Mouse (Mus musculus): ENCODE results near the gene Gsta2. TPM values are rescaled to one million over a fixed set of nuclear protein-coding genes. Genes with fewer than 3 reads are reported as not detected.
"Not testable (repeated sequence)": the region's sequence is repeated elsewhere in the genome, so short reads cannot be mapped to it uniquely, and the experiment has no call there.

Gsta2 gene
- polyA plus RNA-seq, 1 experiment from 2014 or later, result not detected

DNA sequence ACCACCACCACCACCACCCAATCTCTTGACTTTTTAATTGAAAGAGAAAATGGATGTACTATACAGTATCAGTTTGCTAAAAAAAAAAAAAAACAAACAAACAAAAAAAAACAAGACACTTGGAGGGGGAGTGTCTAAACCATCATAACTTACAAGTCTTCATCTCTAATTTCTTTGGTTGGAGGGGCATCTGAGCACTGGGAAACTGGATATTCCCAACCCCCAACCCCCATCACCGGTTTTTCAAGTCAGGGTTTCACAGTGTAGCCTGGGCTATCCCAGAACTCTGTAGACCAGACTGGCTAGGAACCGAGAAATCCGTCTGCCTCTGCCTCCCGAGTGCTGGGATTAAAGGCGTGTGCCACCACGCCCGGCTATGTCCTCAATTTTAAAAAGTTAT is 14.2 kb upstream of the Gsta2 start:
- WGBS, result 91% methylated on average over 7 of the region's 7 CpGs
- ATAC-seq, result no peak
- Histone ChIP-seq H3K27ac (ENCODE audit: low read length) (no peak overlapping the region), H3K4me1 (ENCODE audit: control insufficient read depth, insufficient read depth, low read length) (no peaks in the 10 kb centered on the region), H3K4me2 (ENCODE audit: low read length) (no peak overlapping the region), H3K27me3 (ENCODE audit: control insufficient read depth, insufficient read depth, low read depth, low read length) (no peaks in the 10 kb centered on the region), H3K36me3 (ENCODE audit: control insufficient read depth, insufficient read depth, low read length) (no peaks in the 10 kb centered on the region), H3K4me3 (ENCODE audit: low read depth, low read length) (no peak overlapping the region), H3K9ac (ENCODE audit: low read depth, low read length) (no peak overlapping the region), H3K9me3 (replicated peaks; ENCODE audit: control insufficient read depth, low read length, poor library complexity, severe bottlenecking) (no peaks in the 10 kb centered on the region)

DNA sequence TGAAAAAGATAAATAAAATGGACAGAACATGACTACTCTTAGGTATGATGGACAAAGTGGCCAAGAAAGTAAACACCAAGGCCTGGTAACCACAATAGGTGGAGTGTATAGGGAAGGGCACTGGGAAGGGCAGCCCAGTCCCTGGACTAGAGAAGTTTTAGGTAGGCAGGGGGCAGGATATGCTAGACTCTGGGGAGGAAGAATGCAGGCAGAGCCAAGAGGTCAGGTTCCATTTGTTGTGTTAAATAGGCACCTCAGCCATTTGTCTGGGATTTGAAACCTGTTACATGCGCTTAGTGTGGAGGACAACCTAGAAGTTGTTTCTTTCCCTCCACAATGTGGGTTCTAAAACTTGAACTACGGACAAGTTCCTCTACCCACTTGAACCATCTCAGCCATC is 13.8 kb upstream of the Gsta2 start:
- Histone ChIP-seq H3K4me3 (ENCODE audit: low read depth, low read length) (no peak overlapping the region), H3K4me1 (ENCODE audit: control insufficient read depth, insufficient read depth, low read length) (no peaks in the 10 kb centered on the region), H3K9ac (ENCODE audit: low read depth, low read length) (no peak overlapping the region), H3K27me3 (ENCODE audit: control insufficient read depth, insufficient read depth, low read depth, low read length) (no peaks in the 10 kb centered on the region), H3K4me2 (ENCODE audit: low read length) (no peak overlapping the region), H3K36me3 (ENCODE audit: control insufficient read depth, insufficient read depth, low read length) (no peaks in the 10 kb centered on the region), H3K9me3 (replicated peaks; ENCODE audit: control insufficient read depth, low read length, poor library complexity, severe bottlenecking) (no peaks in the 10 kb centered on the region), H3K27ac (ENCODE audit: low read length) (no peak overlapping the region)
- no peak for ATAC-seq
- WGBS, result 94% methylated on average over 2 of the region's 2 CpGs

DNA sequence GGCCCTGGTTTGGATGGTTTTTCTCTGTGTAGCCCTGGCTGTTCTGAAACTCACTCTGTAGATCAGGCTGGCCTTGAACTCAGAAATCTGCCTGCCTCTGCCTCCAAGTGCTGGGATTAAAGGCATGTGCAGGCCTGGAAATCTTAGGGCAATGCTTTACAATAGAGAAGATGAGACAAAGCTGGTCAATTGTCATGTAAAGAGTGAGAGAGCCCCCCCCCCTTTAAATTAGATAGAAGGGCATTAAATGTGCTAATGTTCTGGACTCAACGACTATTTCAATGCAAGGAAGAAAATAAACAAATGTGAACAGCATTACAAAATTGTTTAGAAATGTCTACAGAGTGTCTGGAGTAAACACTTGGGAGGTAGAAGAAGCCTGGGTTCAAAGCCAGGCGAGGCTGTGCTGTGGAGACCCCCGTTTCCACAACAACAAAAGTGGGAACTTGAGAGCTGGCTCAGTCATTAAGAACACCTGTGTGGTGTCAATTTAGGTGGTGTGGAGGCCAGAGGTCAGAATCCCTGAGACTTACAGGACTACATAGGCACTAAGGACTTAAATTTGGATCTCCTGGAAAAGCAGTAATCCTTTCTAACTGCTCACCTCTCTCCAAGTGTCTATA is 13.2 kb upstream of the Gsta2 start:
- H3K36me3 ChIP-seq (ENCODE audit: control insufficient read depth, insufficient read depth, low read length), result no peaks in the 10 kb centered on the region
- H3K9me3 ChIP-seq (replicated peaks; ENCODE audit: control insufficient read depth, low read length, poor library complexity, severe bottlenecking), result no peaks in the 10 kb centered on the region
- no peak for ATAC-seq
- 86% methylated on average over 3 of the region's 3 CpGs for WGBS
- no peak overlapping the region for H3K4me2 ChIP-seq (ENCODE audit: low read length)
- no peak overlapping the region for H3K27ac ChIP-seq (ENCODE audit: low read length)
- H3K4me1 ChIP-seq (ENCODE audit: control insufficient read depth, insufficient read depth, low read length), result no peaks in the 10 kb centered on the region
- no peak overlapping the region for H3K4me3 ChIP-seq (ENCODE audit: low read depth, low read length)
- no peaks in the 10 kb centered on the region for H3K27me3 ChIP-seq (ENCODE audit: control insufficient read depth, insufficient read depth, low read depth, low read length)
- H3K9ac ChIP-seq (ENCODE audit: low read depth, low read length), result no peak overlapping the region

DNA sequence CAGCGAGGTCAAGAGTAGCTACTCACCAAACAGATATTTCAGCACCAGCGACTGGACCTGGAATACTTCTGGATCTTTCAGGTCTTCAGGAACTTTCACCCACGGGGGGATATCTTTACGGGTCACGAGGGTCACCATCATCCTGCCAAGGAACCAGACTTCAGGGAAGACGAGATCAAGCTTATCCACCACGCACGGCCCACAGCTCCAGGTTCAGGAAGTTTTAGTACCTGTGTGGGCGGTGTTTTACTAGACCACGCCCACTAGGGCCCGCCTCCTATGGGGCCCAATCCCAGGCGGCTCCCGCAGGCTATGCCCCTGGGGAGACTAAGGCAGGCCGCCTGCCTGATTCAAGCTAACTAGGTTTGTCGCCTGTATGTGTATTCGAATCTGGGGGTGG is 12.4 kb upstream of the Gsta2 start, which contains the start of gene Dppa5a:
Gene Dppa5a, minus strand, starts transcription at position 219 of the 400 bp plus-strand sequence.
- not testable (repeated sequence) for H3K4me1 ChIP-seq (ENCODE audit: control insufficient read depth, insufficient read depth, low read length); ATAC-seq; H3K9me3 ChIP-seq (replicated peaks; ENCODE audit: control insufficient read depth, low read length, poor library complexity, severe bottlenecking); H3K4me2 ChIP-seq (ENCODE audit: low read length); H3K4me3 ChIP-seq (ENCODE audit: low read depth, low read length); H3K27me3 ChIP-seq (ENCODE audit: control insufficient read depth, insufficient read depth, low read depth, low read length); H3K36me3 ChIP-seq (ENCODE audit: control insufficient read depth, insufficient read depth, low read length); H3K9ac ChIP-seq (ENCODE audit: low read depth, low read length); H3K27ac ChIP-seq (ENCODE audit: low read length)
- 90% methylated on average over 16 of the region's 16 CpGs for WGBS

- no peak for ATAC-seq
- Histone ChIP-seq H3K4me2 (ENCODE audit: low read length) (no peak overlapping the region), H3K36me3 (ENCODE audit: control insufficient read depth, insufficient read depth, low read length) (no peaks in the 10 kb centered on the region), H3K9ac (ENCODE audit: low read depth, low read length) (no peak overlapping the region), H3K27ac (ENCODE audit: low read length) (no peak overlapping the region), H3K9me3 (replicated peaks; ENCODE audit: control insufficient read depth, low read length, poor library complexity, severe bottlenecking) (no peaks in the 10 kb centered on the region), H3K4me3 (ENCODE audit: low read depth, low read length) (no peak overlapping the region), H3K4me1 (ENCODE audit: control insufficient read depth, insufficient read depth, low read length) (no peaks in the 10 kb centered on the region), H3K27me3 (ENCODE audit: control insufficient read depth, insufficient read depth, low read depth, low read length) (no peaks in the 10 kb centered on the region)
- WGBS, result 63% methylated on average over 13 of the region's 13 CpGs
Observed at GRCm38 (mm10) chr9:78365850-78366544, 10.4 kb upstream of the Gsta2 start.

DNA sequence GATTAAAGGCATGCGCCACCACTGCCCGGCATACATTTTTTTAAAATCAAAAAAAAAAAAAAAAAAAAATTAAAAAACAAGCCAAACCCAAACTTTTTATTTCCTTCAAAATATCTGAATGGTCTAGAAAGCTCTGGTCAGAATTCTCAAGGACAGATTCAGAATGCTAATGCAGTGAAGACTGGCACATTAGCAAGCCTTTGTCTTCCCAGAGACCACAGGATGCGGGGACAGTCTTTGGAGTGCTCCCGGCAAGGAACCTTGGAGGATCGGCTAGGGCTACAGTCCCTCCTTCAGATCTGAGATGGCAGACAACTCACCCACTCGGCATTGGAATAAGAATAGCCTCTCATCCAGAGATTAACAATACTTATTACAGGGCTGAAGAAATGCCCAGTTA is 9.1 kb upstream of the Gsta2 start:
- no peaks in the 10 kb centered on the region for H3K4me1 ChIP-seq (ENCODE audit: control insufficient read depth, insufficient read depth, low read length)
- 92% methylated on average over 6 of the region's 6 CpGs for WGBS
- no peaks in the 10 kb centered on the region for H3K36me3 ChIP-seq (ENCODE audit: control insufficient read depth, insufficient read depth, low read length)
- no peak overlapping the region for H3K9ac ChIP-seq (ENCODE audit: low read depth, low read length)
- H3K27me3 ChIP-seq (ENCODE audit: control insufficient read depth, insufficient read depth, low read depth, low read length), result no peaks in the 10 kb centered on the region
- ATAC-seq, result no peak
- no peak overlapping the region for H3K4me3 ChIP-seq (ENCODE audit: low read depth, low read length)
- H3K27ac ChIP-seq (ENCODE audit: low read length), result no peak overlapping the region
- H3K9me3 ChIP-seq (replicated peaks; ENCODE audit: control insufficient read depth, low read length, poor library complexity, severe bottlenecking), result no peaks in the 10 kb centered on the region
- H3K4me2 ChIP-seq (ENCODE audit: low read length), result no peak overlapping the region

DNA sequence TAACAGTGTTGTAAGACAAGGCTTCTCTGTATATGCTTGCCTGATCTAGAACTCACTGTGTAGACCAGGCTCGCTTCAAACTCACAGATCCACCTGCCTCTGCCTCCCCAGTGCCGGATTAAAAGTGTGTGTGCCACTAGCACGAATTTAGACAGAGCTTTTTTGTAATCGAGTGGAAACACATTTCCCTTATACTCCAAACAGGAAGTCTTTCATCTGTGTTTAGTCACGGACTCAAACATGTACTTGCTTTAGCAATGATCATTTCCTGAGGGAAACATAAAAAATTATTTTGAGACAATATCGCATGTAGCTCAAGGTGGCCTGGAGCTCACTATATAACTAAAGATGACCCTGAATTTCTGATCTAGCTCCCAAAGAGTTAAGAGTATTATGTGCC is 7.8 kb upstream of the Gsta2 start:
- no peaks in the 10 kb centered on the region for H3K27me3 ChIP-seq (ENCODE audit: control insufficient read depth, insufficient read depth, low read depth, low read length)
- no peaks in the 10 kb centered on the region for H3K4me1 ChIP-seq (ENCODE audit: control insufficient read depth, insufficient read depth, low read length)
- H3K9ac ChIP-seq (ENCODE audit: low read depth, low read length), result no peak overlapping the region
- ATAC-seq, result no peak
- H3K4me2 ChIP-seq (ENCODE audit: low read length), result no peak overlapping the region
- H3K36me3 ChIP-seq (ENCODE audit: control insufficient read depth, insufficient read depth, low read length), result no peaks in the 10 kb centered on the region
- H3K9me3 ChIP-seq (replicated peaks; ENCODE audit: control insufficient read depth, low read length, poor library complexity, severe bottlenecking), result no peaks in the 10 kb centered on the region
- no peak overlapping the region for H3K4me3 ChIP-seq (ENCODE audit: low read depth, low read length)
- 78% methylated on average over 6 of the region's 6 CpGs for WGBS
- no peak overlapping the region for H3K27ac ChIP-seq (ENCODE audit: low read length)

DNA sequence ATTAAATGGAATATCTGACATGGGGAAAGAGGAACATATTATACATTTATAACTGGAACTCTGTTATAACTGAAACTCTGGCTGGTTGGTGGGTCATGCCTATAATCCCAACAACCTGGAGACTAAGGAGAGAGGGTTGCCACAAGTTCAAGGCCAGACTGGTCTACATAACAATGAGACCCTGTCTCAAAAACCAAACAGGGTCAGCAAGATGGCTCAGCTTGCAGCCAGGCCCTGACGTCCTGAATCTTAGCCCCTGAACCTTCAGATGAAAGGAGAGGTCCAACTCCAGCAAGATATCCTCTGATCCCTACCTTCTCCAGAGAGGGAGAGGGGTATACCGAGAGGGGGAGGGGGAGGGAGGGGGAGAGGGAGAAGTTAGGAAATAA is 4.9 kb upstream of the Gsta2 start:
- no peak for ATAC-seq
- no peak overlapping the region for H3K4me2 ChIP-seq (ENCODE audit: low read length)
- H3K36me3 ChIP-seq (ENCODE audit: control insufficient read depth, insufficient read depth, low read length), result no peaks in the 10 kb centered on the region
- no peaks in the 10 kb centered on the region for H3K27me3 ChIP-seq (ENCODE audit: control insufficient read depth, insufficient read depth, low read depth, low read length)
- no peak overlapping the region for H3K9ac ChIP-seq (ENCODE audit: low read depth, low read length)
- no peaks in the 10 kb centered on the region for H3K4me1 ChIP-seq (ENCODE audit: control insufficient read depth, insufficient read depth, low read length)
- H3K27ac ChIP-seq (ENCODE audit: low read length), result no peak overlapping the region
- WGBS, result 37% methylated on average over 2 of the region's 2 CpGs
- no peak overlapping the region for H3K4me3 ChIP-seq (ENCODE audit: low read depth, low read length)
- H3K9me3 ChIP-seq (replicated peaks; ENCODE audit: control insufficient read depth, low read length, poor library complexity, severe bottlenecking), result no peaks in the 10 kb centered on the region

GRCm38 (mm10) chr9:78359750-78360483 is 4.3 kb upstream of the Gsta2 start:
- ATAC-seq, result no peak

More at GRCm38 (mm10) chr9:78359750-78360483, 4.3 kb upstream of the Gsta2 start:
- Histone ChIP-seq H3K4me1 (ENCODE audit: control insufficient read depth, insufficient read depth, low read length) (no peaks in the 10 kb centered on the region), H3K9ac (ENCODE audit: low read depth, low read length) (no peak overlapping the region), H3K27me3 (ENCODE audit: control insufficient read depth, insufficient read depth, low read depth, low read length) (no peaks in the 10 kb centered on the region), H3K36me3 (ENCODE audit: control insufficient read depth, insufficient read depth, low read length) (no peaks in the 10 kb centered on the region), H3K9me3 (replicated peaks; ENCODE audit: control insufficient read depth, low read length, poor library complexity, severe bottlenecking) (no peaks in the 10 kb centered on the region), H3K4me3 (ENCODE audit: low read depth, low read length) (no peak overlapping the region), H3K4me2 (ENCODE audit: low read length) (no peak overlapping the region), H3K27ac (ENCODE audit: low read length) (no peak overlapping the region)
- WGBS, result 83% methylated on average over 6 of the region's 6 CpGs

All from midbrain, embryonic 16.5 days (tissue).